Mouse (Mus musculus) CD4-positive, CD25-positive, alpha-beta regulatory T cell (primary cell): ENCODE data around the gene Spata13. TPM values are rescaled to one million over a fixed set of nuclear protein-coding genes. Genes with fewer than 3 reads are reported as not detected.

Experiments
- polyA plus RNA-seq: library from polyadenylated mRNA; unstranded; fragments of 100-300 nt; shearing (Covaris generic); gene quantifications from one replicate; pipeline ENCODE4 v1.2.1, GENCODE M21; 2017

Gene Spata13
- polyA plus RNA-seq, result 113 TPM

GRCm38 (mm10) chr14:60633961-60634864, at the start of gene Spata13:
Spata13 (plus strand) TSS chr14:60634001.

GRCm38 (mm10) chr14:60767884-60768283, 134.1 kb downstream of the Spata13 start, which contains the start of gene C1qtnf9:
C1qtnf9 (plus strand) TSS chr14:60768134.

GRCm38 (mm10) chr14:60784427-60785315, 150.9 kb downstream of the Spata13 start, which contains the start of gene Mipep:
Mipep (plus strand) TSS chr14:60784573.

Other genes with a start within 250 kb of the Spata13 start
- gene C1qtnf9, start 134.1 kb downstream of the Spata13 start, polyA plus RNA-seq, result 0.22 TPM
- gene Mipep, start 150.6 kb downstream of the Spata13 start, polyA plus RNA-seq, result 15.2 TPM